Comparison of ENCODE assay signal across 7 mouse cellular contexts in the genomic region with DNA sequence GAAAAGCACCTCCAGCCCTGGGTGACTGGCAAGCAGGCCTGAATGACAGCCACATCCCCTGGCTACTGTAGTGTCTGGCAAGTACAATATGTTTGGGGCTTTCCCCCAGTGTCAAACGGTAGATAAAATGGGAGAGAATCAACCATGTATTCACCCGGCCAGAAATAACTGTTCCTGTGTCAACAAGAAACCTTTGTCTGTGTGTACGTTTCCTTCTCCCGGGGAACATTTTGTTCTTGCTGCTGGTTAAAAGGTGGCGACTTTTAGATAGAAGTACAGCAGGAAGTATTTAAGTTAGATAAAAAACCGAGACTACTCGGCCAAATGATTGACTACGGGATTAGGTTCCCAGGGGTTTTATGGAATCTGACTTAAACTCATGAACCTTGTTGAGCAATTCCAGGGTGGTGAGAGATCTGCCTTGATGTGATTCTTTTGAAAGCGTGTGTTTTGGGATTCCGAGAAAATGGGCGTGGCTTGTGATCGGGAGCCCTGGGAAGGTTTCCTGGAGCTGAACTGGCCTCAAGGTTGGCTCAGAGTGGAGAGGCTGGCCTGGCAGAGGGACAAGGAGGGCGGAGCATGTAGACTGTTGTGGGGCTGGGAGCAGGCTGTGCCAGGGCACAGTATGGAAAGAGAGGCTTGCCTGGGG. TPM values are rescaled to one million over a fixed set of nuclear protein-coding genes. Genes with fewer than 3 reads are reported as not detected.
DNase-seq lines count a peak whose midpoint lies in the region; TF ChIP-seq lines count a peak whose summit lies in the region.

No protein-coding gene starts in this region.

- no peaks in the 10 kb centered on the region for H3K27me3 ChIP-seq in E14TG2a.4 (ENCODE audit: insufficient read depth, low read length)
- H3K27me3 ChIP-seq in heart, adult 2 months (ENCODE audit: control insufficient read depth, insufficient read depth, low read length) = no peaks in the 10 kb centered on the region
- H3K27me3 ChIP-seq in kidney, adult 2 months (replicated peaks; ENCODE audit: control insufficient read depth, insufficient read depth, low read length) = no peaks in the 10 kb centered on the region

- peaks cover 63% of the 10 kb centered on the region for H3K4me1 ChIP-seq in E14TG2a.4 (replicated peaks; ENCODE audit: low read depth, low read length)
- peaks cover 9% of the 10 kb centered on the region for H3K4me1 ChIP-seq in heart, adult 2 months (ENCODE audit: control insufficient read depth, insufficient read depth, low read length)
- peaks cover 6% of the 10 kb centered on the region; the same call in 1 of the 2 replicates for H3K4me1 ChIP-seq in kidney, adult 2 months (ENCODE audit: control insufficient read depth, insufficient read depth, low read length)
- H3K4me1 ChIP-seq in lung, adult 2 months (ENCODE audit: control insufficient read depth, insufficient read depth, low read length) = peaks cover 5% of the 10 kb centered on the region

- TF ChIP-seq EP300 in heart, adult 2 months (IDR thresholded peaks at IDR 0.05; ENCODE audit: insufficient read depth, low read depth, low read length) = no peak

- peak overlapping the region; percentile 94 for H3K4me3 ChIP-seq in E14TG2a.4 (replicated peaks; ENCODE audit: low read length)
- peak overlapping the region; percentile 42 for H3K4me3 ChIP-seq in heart, adult 2 months
- no peak overlapping the region for H3K4me3 ChIP-seq in kidney, adult 2 months (ENCODE audit: insufficient read depth, low read depth, low read length)
- H3K4me3 ChIP-seq in lung, adult 2 months (replicated peaks; ENCODE audit: extremely low read depth, low read depth, low read length) = peak overlapping the region; percentile 46

- no peaks in the 10 kb centered on the region for H3K79me2 ChIP-seq in heart, adult 2 months (replicated peaks; ENCODE audit: control insufficient read depth, insufficient read depth, low read length)

- H3K9ac ChIP-seq in heart, adult 2 months (ENCODE audit: low read depth, low read length) = 0 out of 2 replicates have a peak overlapping the region, but pooled peaks have one; percentile 8

- TF ChIP-seq CTCF in E14TG2a.4 (conservative IDR thresholded peaks at IDR 0.05; ENCODE audit: low read length) = no peak
- no peak for TF ChIP-seq CTCF in heart, adult 2 months (IDR thresholded peaks at IDR 0.05)
- TF ChIP-seq CTCF in kidney, adult 2 months (conservative IDR thresholded peaks at IDR 0.05; ENCODE audit: insufficient read depth, insufficient read length, low read depth, low read length) = no peak
- no peak for TF ChIP-seq CTCF in lung, adult 2 months (IDR thresholded peaks at IDR 0.05; ENCODE audit: insufficient read depth, low read length)

- H3K27ac ChIP-seq in heart, adult 2 months = peak overlapping the region; percentile 77
- peak overlapping the region; percentile 43 for H3K27ac ChIP-seq in kidney, adult 2 months (ENCODE audit: insufficient read depth, low read depth, low read length)

- intact Hi-C loops in heart, adult 2 months (cut with DNase I) = loop anchor here (5.0 kb wide), 1 partner anchor 37 kb away; the partner anchor contains the start of genes Gpalpp1 and Nufip1

- WGBS in heart, adult 2 months = 9% methylated on average over 13 of the region's 13 CpGs
- 17% methylated on average over 13 of the region's 13 CpGs for WGBS in kidney, adult 2 months
- WGBS in lung, adult 2 months = 9% methylated on average over 13 of the region's 13 CpGs

- no peaks in the 10 kb centered on the region for H3K36me3 ChIP-seq in E14TG2a.4 (ENCODE audit: insufficient read depth, low read length)
- no peaks in the 10 kb centered on the region for H3K36me3 ChIP-seq in heart, adult 2 months (ENCODE audit: control insufficient read depth, insufficient read depth, low read length)
- no peaks in the 10 kb centered on the region for H3K36me3 ChIP-seq in kidney, adult 2 months (ENCODE audit: control insufficient read depth, insufficient read depth, low read length)

- peak; percentile 56 for TF ChIP-seq POLR2A in heart, adult 2 months (IDR thresholded peaks at IDR 0.05; ENCODE audit: insufficient read depth, low read depth, low read length)
- no peak for TF ChIP-seq POLR2A in kidney, adult 2 months (IDR thresholded peaks at IDR 0.05; ENCODE audit: low read depth, low read length)
- TF ChIP-seq POLR2A in lung, adult 2 months (IDR thresholded peaks at IDR 0.05; ENCODE audit: borderline replicate concordance, extremely low read depth, low read depth, low read length) = peak; percentile 18; the same call in 1 of the 2 replicates

- H3K9me3 ChIP-seq in E14TG2a.4 (ENCODE audit: low read length) = 0 out of 2 replicates have a peak, but pooled peaks cover 4% of the 10 kb centered on the region

- DNase-seq in R1 (ENCODE audit: low read depth, low spot score) = peak; percentile 91
- peak; percentile 63 for DNase-seq in embryo, embryonic 10.5 days (ENCODE audit: low spot score)
- DNase-seq in heart, adult 2 months = peak; percentile 89 to 90
- DNase-seq in kidney, adult 2 months = peak; percentile 92
- peak; percentile 88 for DNase-seq in lung, adult 2 months
- peak; percentile 94 for DNase-seq in testis, postnatal 10 days (ENCODE audit: low spot score)

RNA-seq across cellular contexts. Expression of gene Nufip1, which starts 39.0 kb away (rescaled TPM):
- total RNA-seq in heart, adult 2 months (2021) = 1 to 10 TPM; 3.0 to 3.1 TPM
- polyA plus RNA-seq in heart, adult 2 months (2012; rRNA removed) = 1.5 and 1.8 TPM in 2 replicates
- 1.8 and 2.6 TPM in 2 replicates for polyA plus RNA-seq in kidney, adult 2 months (2012; rRNA removed)
- polyA plus RNA-seq in lung, adult 2 months (2012; rRNA removed) = 2.5 and 2.7 TPM in 2 replicates

RNA-seq across cellular contexts. Expression of gene Gpalpp1, which starts 39.1 kb away (rescaled TPM):
- total RNA-seq in heart, adult 2 months (2021) = 10 to 100 TPM; 11.2 to 11.3 TPM
- polyA plus RNA-seq in heart, adult 2 months (2012; rRNA removed) = 3.2 and 6.6 TPM in 2 replicates
- 4.1 and 5.5 TPM in 2 replicates for polyA plus RNA-seq in kidney, adult 2 months (2012; rRNA removed)
- polyA plus RNA-seq in lung, adult 2 months (2012; rRNA removed) = 3.4 and 6.0 TPM in 2 replicates
